Mouse (Mus musculus): ENCODE measurements around the gene Bsg. TPM values are rescaled to one million over a fixed set of nuclear protein-coding genes. Genes with fewer than 3 reads are reported as not detected.
A peak's percentile ranks its signal among the peaks of the same experiment; 100 is the strongest.

Gene Bsg
- polyA plus RNA-seq, 2 experiments, result 579 to 809 TPM

GRCm38 (mm10) chr10:79686691-79687090 is 17.6 kb upstream of the Bsg start:
- Histone ChIP-seq H3K27me3 (ENCODE audit: control insufficient read depth, insufficient read depth, low read length) (no peaks in the 10 kb centered on the region), H3K4me2 (ENCODE audit: low read depth) (no peak overlapping the region), H3K4me1 (replicated peaks; ENCODE audit: control insufficient read depth in 2 of 2, insufficient read depth in 2 of 2, low read length in 1 of 2) (peaks cover 16 to 17% of the 10 kb centered on the region in 2 experiments), H3K27ac (no peak overlapping the region), H3K4me3 (ENCODE audit: insufficient read depth in 1 of 2, low read depth in 2 of 2, low read length in 2 of 2) (no peak overlapping the region), H3K36me3 (replicated peaks; ENCODE audit: control insufficient read depth, insufficient read depth, low read depth) (peaks cover 44% of the 10 kb centered on the region), H3K9me3 (ENCODE audit: control insufficient read depth, low read length) (no peaks in the 10 kb centered on the region), H3K9ac (replicated peaks) (no peak overlapping the region)
- DNase-seq (ENCODE audit: low read depth in 3 of 3, low spot score in 3 of 3) (no peak), ATAC-seq (ENCODE audit: insufficient read depth) (no peak)
- TF ChIP-seq EP300 (IDR thresholded peaks at IDR 0.05; ENCODE audit: low read depth), result no peak
- no peak for TF ChIP-seq CTCF (IDR thresholded peaks at IDR 0.05; ENCODE audit: low read depth)
- WGBS (ENCODE audit: insufficient replicate concordance), result 100% methylated on average over 1 of the region's 1 CpGs

- H3K36me3 ChIP-seq (replicated peaks; ENCODE audit: control insufficient read depth, insufficient read depth, low read depth), result peaks cover 44% of the 10 kb centered on the region
- no peak for TF ChIP-seq CTCF (IDR thresholded peaks at IDR 0.05; ENCODE audit: low read depth)
- TF ChIP-seq EP300 (IDR thresholded peaks at IDR 0.05; ENCODE audit: low read depth), result no peak
- peaks cover 16 to 17% of the 10 kb centered on the region in 2 experiments for H3K4me1 ChIP-seq (replicated peaks; ENCODE audit: control insufficient read depth in 2 of 2, insufficient read depth in 2 of 2, low read length in 1 of 2)
- no peak overlapping the region for H3K27ac ChIP-seq
- DNase-seq (ENCODE audit: low read depth in 3 of 3, low spot score in 3 of 3) (no peak), ATAC-seq (ENCODE audit: insufficient read depth) (no peak)
- H3K4me3 ChIP-seq (ENCODE audit: insufficient read depth in 1 of 2, low read depth in 2 of 2, low read length in 2 of 2), result no peak overlapping the region
- H3K27me3 ChIP-seq (ENCODE audit: control insufficient read depth, insufficient read depth, low read length), result no peaks in the 10 kb centered on the region
- H3K9ac ChIP-seq (replicated peaks), result no peak overlapping the region
- WGBS (ENCODE audit: insufficient replicate concordance), result 86% methylated on average over 6 of the region's 6 CpGs
- H3K9me3 ChIP-seq (ENCODE audit: control insufficient read depth, low read length), result no peaks in the 10 kb centered on the region; the same call in 1 of the 2 replicates
- no peak overlapping the region for H3K4me2 ChIP-seq (ENCODE audit: low read depth)
Observed at GRCm38 (mm10) chr10:79687513-79687912, 16.8 kb upstream of the Bsg start.

DNA sequence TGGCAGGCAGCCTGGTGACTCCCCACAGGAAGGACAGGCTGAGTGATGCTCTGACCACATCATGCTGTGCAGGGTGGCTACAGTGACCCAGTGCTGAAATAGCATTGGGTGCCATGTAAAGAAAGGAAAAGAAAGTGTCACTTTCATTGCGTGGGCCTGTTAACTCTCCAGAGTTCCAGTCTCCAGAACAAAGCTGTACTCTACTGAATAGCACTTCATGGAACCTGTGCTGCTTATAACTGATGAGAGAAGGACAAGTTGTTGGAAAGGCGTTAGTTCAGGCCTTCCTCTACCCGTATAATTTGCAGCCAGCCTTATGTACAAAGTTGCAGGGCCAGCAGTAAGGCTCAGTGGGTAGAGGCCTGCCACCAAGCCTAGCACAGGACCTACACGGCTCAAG is 15.6 kb upstream of the Bsg start, which contains the start of gene Gzmm:
Gene Gzmm, plus strand, starts transcription at position 301 of the 400 bp plus-strand sequence.
- TF ChIP-seq CTCF (IDR thresholded peaks at IDR 0.05; ENCODE audit: low read depth) (no peak), EP300 (IDR thresholded peaks at IDR 0.05; ENCODE audit: low read depth) (no peak)
- 69% methylated on average over 4 of the region's 4 CpGs for WGBS (ENCODE audit: insufficient replicate concordance)
- Histone ChIP-seq H3K27ac (no peak within 1 kb of the TSS), H3K36me3 (replicated peaks; ENCODE audit: control insufficient read depth, insufficient read depth, low read depth) (peaks cover 44% of the 10 kb centered on the region), H3K4me3 (ENCODE audit: insufficient read depth in 1 of 2, low read depth in 2 of 2, low read length in 2 of 2) (no peak within 1 kb of the TSS), H3K9ac (replicated peaks) (no peak within 1 kb of the TSS), H3K4me1 (replicated peaks; ENCODE audit: control insufficient read depth in 2 of 2, insufficient read depth in 2 of 2, low read length in 1 of 2) (peaks cover 8 to 9% of the 10 kb centered on the region in 2 experiments), H3K27me3 (ENCODE audit: control insufficient read depth, insufficient read depth, low read length) (no peaks in the 10 kb centered on the region), H3K4me2 (ENCODE audit: low read depth) (no peak within 1 kb of the TSS), H3K9me3 (ENCODE audit: control insufficient read depth, low read length) (no peaks in the 10 kb centered on the region; the same call in 1 of the 2 replicates)
- ATAC-seq (ENCODE audit: insufficient read depth), result no peak
- no peak for DNase-seq (ENCODE audit: low read depth in 3 of 3, low spot score in 3 of 3)

DNA sequence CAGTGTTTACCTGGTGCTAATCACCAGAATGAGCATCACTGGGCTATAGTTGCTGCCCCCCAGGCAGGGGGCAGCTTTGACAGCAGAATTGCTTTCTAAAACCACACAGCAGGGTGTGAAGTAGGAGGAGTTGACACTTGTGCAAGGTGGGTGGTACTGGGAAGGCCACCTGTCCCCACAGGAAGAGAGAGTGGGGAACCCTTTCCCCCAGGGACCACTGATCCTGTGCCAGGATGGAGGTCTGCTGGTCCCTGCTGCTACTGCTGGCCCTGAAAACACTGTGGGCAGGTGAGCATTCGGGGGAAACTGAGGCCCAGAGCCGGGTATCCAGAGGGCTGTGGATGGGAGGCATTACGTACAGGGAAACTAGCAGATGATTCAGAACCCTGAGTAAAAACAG is 15.1 kb upstream of the Bsg start:
- DNase-seq (ENCODE audit: low read depth in 3 of 3, low spot score in 3 of 3) (no peak), ATAC-seq (ENCODE audit: insufficient read depth) (no peak)
- no peak overlapping the region for H3K4me3 ChIP-seq (ENCODE audit: insufficient read depth in 1 of 2, low read depth in 2 of 2, low read length in 2 of 2)
- WGBS (ENCODE audit: insufficient replicate concordance), result 86% methylated on average over 3 of the region's 3 CpGs
- no peak overlapping the region for H3K9ac ChIP-seq (replicated peaks)
- peaks cover 44% of the 10 kb centered on the region for H3K36me3 ChIP-seq (replicated peaks; ENCODE audit: control insufficient read depth, insufficient read depth, low read depth)
- no peak overlapping the region for H3K4me2 ChIP-seq (ENCODE audit: low read depth)
- no peak overlapping the region for H3K27ac ChIP-seq
- peaks cover 4 to 5% of the 10 kb centered on the region in 2 experiments for H3K4me1 ChIP-seq (replicated peaks; ENCODE audit: control insufficient read depth in 2 of 2, insufficient read depth in 2 of 2, low read length in 1 of 2)
- TF ChIP-seq EP300 (IDR thresholded peaks at IDR 0.05; ENCODE audit: low read depth), result no peak
- TF ChIP-seq CTCF (IDR thresholded peaks at IDR 0.05; ENCODE audit: low read depth), result no peak
- H3K9me3 ChIP-seq (ENCODE audit: control insufficient read depth, low read length), result no peaks in the 10 kb centered on the region; the same call in 1 of the 2 replicates
- H3K27me3 ChIP-seq (ENCODE audit: control insufficient read depth, insufficient read depth, low read length), result no peaks in the 10 kb centered on the region

- H3K4me1 ChIP-seq (replicated peaks; ENCODE audit: control insufficient read depth in 2 of 2, insufficient read depth in 2 of 2, low read length in 1 of 2), result peaks cover 0 to 9% of the 10 kb centered on the region in 2 experiments; a peak in 2 of 4 replicates
- ATAC-seq (ENCODE audit: insufficient read depth), result no peak
- H3K9me3 ChIP-seq (ENCODE audit: control insufficient read depth, low read length), result no peaks in the 10 kb centered on the region; the same call in 1 of the 2 replicates
- 88% methylated on average over 2 of the region's 2 CpGs for WGBS (ENCODE audit: insufficient replicate concordance)
- H3K27me3 ChIP-seq (ENCODE audit: control insufficient read depth, insufficient read depth, low read length), result no peaks in the 10 kb centered on the region
- H3K4me2 ChIP-seq (ENCODE audit: low read depth), result no peak overlapping the region
- H3K9ac ChIP-seq (replicated peaks), result no peak overlapping the region
- TF ChIP-seq CTCF (IDR thresholded peaks at IDR 0.05; ENCODE audit: low read depth), result peak; percentile 52
- TF ChIP-seq EP300 (IDR thresholded peaks at IDR 0.05; ENCODE audit: low read depth), result no peak
- H3K36me3 ChIP-seq (replicated peaks; ENCODE audit: control insufficient read depth, insufficient read depth, low read depth), result peaks cover 19% of the 10 kb centered on the region
- DNase-seq (ENCODE audit: low read depth in 3 of 3, low spot score in 3 of 3), result no peak
- no peak overlapping the region for H3K4me3 ChIP-seq (ENCODE audit: insufficient read depth in 1 of 2, low read depth in 2 of 2, low read length in 2 of 2)
- H3K27ac ChIP-seq, result no peak overlapping the region
Observed at GRCm38 (mm10) chr10:79691986-79692548, 12.2 kb upstream of the Bsg start.
